Mouse (Mus musculus): Measurements from ENCODE around the gene Fam171a2.

Fam171a2 gene

DNA sequence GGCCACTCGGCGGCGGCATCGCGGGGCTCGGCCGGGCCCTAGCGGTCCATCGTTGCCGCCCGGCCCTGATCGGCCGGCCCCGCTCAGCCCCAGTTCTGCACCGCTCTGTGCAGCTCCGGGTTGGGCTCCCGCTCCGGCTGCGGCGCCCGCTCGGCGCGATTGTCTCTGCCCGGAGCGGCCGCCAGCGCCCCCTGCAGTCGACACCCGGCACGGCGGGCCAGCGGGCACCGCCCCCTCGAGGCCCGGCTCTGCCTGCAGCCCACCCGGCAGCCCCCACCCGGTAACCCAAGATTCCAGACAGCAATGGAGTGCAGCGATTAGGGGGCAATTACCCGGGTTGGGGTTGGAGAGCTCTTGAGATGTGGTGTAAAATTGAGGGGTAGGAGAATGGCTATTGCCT lies at the start of gene Fam171a2:
TSS of gene Fam171a2 (minus strand) at position 186 of the 400 bp plus-strand sequence.
- in situ Hi-C loops (cut with MboI, MseI) = no loop called here

GRCm38 (mm10) chr11:102496732-102497131 lies 49.2 kb upstream of the Fam171a2 start:
- in situ Hi-C loops (cut with MboI, MseI) = no loop called here

DNA sequence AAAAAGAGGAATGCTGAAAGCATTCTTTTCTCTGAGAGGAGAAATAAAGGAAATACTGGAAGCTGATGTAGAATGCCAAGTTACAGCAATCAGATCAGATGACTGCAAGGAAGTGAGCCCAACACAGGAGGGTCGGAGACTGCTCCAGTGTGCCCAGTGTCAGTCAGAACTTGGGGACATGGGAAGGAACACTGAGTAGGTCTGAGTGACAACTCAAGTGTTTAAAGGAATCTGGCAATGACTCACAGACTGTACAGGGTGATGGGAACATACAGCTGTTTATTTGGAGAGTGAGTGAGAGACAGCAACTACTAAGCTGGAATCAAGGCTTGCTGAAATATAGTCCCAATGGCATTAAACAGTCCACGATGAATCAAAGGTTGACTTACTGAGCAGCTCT lies 48.7 kb upstream of the Fam171a2 start:
- in situ Hi-C loops (cut with MboI, MseI) = no loop called here

- in situ Hi-C loops (cut with MboI, MseI) = no loop called here
These were observed 48.3 kb upstream of the Fam171a2 start for GRCm38 (mm10) chr11:102495742-102496141.

DNA sequence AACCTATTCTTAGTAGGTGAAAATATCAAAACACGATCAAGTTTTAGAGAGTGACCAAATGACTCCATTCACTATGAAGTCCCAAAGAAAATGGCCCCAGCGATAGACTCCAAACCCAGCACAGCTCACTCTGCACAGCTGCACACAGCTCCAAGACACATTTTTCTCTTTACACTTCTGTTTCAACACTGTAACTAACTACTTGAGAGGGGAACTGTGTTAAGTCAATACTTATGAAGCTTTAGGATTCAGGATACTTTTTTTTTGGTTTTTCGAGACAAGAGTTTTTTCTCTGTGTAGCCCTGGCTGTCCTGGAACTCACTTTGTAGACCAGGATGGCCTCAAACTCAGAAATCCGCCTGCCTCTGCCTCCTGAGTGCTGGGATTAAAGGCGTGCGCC lies 47.6 kb upstream of the Fam171a2 start:
- in situ Hi-C loops (cut with MboI, MseI) = no loop called here

DNA sequence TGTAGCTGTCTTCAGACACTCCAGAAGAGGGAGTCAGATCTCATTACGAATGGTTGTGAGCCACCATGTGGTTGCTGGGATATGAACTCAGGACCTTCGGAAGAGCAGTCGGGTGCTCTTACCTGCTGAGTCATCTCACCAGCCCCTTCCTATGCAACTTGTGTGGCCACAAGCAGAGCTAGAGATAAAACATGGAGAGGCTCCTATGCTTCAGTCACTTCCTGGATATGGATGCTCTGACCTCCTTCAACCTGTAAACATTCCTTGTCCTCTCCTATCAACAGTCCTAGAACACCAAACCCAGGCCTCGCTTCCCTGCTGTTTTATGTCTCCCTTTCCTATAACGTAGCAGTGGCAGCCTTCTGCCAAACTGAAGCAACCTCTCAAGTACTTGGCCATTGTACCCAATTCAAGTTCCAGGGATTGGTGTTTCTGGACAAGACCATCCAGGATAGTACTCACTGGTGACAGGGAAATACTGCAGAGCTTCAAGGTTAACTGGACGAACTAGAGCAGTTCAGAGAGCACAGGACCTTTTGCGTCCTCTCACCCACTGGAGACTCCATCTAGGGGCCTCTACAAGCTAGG lies 46.7 kb upstream of the Fam171a2 start:
- in situ Hi-C loops (cut with MboI, MseI) = no loop called here

- in situ Hi-C loops (cut with MboI, MseI) = no loop called here
These were observed 45.8 kb upstream of the Fam171a2 start for GRCm38 (mm10) chr11:102493241-102493640.

DNA sequence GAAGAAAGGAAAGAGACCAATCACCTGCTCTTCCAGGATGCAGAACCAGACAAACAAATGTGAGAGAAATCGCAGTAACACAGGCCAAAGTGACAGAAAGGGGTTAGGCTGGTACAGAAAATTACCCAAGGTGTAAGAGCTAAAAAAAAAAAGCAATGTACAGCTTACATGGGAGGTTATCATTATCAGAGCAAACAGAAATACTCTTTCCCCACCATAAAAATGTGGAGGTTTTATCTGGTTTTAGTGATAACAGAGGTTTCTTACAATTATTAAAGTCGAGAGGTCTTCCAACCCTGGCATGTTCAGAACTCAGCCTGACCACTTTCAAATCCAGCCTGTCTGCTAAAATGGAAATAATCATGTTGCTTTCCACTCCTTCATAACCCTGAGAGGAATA lies 40.4 kb upstream of the Fam171a2 start:
- in situ Hi-C loops (cut with MboI, MseI) = no loop called here

DNA sequence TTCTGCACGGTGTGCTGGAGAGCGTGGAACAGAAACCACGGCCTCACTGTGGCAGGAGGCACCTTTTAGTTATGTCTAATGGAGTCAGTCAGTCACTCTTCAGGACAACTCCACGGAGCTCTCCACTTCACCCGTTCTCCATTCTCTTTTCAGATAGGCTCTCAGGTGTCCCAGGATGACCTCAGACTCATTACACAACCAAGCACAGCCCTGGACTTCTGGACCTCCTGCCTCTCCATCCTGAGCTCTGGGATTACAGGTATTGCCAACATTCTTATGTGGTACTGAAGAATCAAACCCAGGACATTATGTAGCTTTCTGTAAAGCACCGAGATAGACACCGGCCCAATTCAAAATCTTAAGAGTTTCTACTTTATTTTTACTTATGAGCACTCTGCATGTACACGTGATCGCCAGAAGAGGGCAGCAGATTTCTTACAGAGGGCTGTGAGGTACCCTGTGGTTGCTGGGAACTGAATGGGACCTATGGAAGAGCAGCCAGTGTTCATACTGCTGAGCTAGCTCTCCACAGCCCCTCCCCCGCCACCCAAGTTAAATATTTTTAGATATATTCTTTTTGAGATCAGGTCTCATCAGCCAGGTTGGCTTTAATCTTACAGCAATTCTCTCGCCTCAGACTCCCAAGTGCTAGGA lies 39.4 kb upstream of the Fam171a2 start:
- in situ Hi-C loops (cut with MboI, MseI) = no loop called here

DNA sequence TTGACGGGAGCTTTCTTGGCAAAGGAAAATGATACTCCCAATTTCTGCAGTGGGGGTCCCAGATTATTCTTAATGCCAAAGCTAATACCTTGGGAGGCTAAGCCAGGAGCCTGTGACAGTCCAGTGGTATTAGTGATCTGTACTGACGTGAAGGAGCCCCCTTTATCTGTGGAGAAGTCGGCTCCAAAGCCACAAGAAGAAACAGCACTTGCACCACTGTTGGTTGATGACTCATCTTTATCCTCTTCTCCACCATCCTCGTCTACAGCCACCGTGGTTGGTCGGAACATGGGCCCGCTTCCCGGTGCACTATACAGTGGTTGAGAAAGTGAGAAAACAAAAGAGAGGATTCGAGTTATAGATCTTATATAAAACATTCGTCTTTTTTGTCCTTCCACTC lies 34.3 kb upstream of the Fam171a2 start:
- in situ Hi-C loops (cut with MboI, MseI) = no loop called here

DNA sequence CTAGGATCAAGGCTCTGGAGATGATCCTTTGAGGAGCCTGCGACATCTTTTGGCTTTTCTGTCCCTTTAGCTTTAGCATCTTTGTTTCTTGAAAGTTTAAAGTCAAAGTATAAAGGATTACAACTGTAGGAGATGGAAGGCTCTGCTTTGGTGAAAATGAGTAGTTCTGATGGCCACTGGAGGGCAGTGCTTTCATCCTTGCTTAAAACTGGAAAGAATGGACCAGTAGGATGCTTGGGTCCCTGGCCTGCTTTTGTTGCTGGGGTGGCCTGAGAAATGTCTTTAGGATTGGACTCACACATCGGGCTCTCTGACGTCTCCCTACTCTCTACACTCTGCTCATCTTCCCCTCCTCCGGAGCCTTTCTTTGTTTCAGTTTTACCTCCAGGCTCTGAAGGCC lies 33.4 kb upstream of the Fam171a2 start:
- in situ Hi-C loops (cut with MboI, MseI) = no loop called here

GRCm38 (mm10) chr11:102480111-102480510 lies 32.6 kb upstream of the Fam171a2 start:
- in situ Hi-C loops (cut with MboI, MseI) = no loop called here

- in situ Hi-C loops (cut with MboI, MseI) = no loop called here
These were observed 32.1 kb upstream of the Fam171a2 start for GRCm38 (mm10) chr11:102479581-102479980.

- in situ Hi-C loops (cut with MboI, MseI) = no loop called here
These were observed 31.2 kb upstream of the Fam171a2 start for GRCm38 (mm10) chr11:102478671-102479070.

- in situ Hi-C loops (cut with MboI, MseI) = no loop called here
These were observed 27.5 kb upstream of the Fam171a2 start for GRCm38 (mm10) chr11:102475027-102475426.

GRCm38 (mm10) chr11:102469648-102470357 lies 22.3 kb upstream of the Fam171a2 start, which contains the start of gene Itga2b:
Gene Itga2b (minus strand): TSS chr11:102470122.
- in situ Hi-C loops (cut with MboI, MseI) = no loop called here

DNA sequence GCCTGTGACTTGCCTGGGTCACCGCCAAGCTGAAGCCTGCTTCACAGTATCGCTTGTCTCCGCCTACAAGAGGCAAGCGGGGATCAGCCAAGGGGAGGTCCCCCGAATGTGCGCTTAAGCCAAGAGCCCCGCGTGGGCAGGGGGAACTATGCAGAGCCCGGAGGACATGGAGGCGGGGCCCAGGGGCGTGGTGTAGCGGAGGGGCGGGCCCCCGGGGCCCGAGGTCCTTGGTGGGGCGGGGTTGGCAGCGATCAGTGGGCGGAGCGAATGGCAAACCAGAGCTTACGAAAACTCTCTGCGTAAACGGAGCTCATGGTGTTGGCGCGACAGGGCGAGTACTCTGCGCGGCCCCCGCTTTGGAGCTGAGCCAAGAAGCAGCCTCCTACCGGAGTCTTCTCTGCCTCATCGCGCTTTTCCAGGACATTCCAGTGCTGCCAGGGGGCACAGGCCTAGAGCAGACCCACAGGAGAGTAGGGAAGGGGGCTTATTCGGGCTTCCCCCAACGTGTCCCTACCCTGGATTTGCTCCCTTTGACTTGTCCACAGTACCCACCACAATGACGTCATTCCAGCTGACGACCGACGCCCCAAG lies 19.7 kb upstream of the Fam171a2 start:
- in situ Hi-C loops (cut with MboI, MseI) = no loop called here

DNA sequence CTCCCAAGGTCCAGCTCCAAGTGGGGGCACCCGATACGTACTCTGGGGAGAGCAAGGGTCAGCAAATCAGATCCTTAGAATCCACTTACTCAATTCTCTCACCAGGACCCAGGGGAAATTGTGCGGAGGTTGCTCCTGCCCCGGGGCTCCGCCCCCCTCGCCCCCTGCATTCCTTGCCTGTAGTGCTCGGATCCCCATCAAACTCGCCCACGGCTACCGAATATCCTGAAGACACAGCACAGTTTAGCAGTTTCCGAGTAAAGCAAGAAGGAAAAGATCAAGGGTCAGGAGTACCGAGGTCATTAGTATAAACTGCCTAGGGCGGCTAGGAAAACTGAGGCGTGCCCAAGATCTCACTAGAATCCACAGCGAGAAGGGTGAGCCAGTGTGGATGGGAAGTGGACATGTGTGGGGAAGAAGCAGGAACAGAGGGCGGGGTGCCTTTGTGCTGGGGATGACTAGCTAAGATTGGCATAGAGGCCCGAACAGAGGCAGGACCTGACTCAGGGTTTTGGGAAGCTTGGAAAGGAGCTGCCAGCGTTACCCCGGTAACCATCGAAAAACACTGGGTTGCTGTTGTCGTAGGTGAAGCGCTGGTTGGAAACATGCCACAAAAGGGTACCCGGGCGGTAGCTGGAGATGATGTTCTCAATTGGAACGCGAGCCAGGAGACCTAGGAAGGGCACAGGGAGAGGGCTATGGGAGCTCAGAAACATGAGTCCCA lies 18.4 kb upstream of the Fam171a2 start:
- in situ Hi-C loops (cut with MboI, MseI) = no loop called here

- in situ Hi-C loops (cut with MboI, MseI) = no loop called here
These were observed 17.4 kb upstream of the Fam171a2 start for GRCm38 (mm10) chr11:102464901-102465300.

DNA sequence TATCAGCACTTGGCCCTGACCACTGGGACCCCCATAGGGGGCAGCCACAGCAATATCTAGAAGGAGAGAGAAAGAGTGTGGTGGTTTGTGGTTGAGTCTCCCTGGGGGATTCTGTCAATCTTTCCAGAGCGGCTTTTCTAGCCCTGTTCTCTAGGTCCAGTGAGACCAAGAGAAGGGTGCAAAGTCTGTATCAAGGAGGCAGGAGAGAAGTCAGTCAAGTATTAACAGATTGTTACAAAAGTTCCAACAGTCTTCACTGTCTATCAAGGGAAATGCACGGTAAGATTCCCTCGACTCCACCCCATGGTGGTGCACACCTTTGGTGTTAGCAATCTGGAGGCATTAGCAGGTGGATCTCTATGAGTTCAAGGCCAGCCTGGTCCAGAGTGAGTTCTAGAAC lies 14.3 kb upstream of the Fam171a2 start:
- in situ Hi-C loops (cut with MboI, MseI) = no loop called here

DNA sequence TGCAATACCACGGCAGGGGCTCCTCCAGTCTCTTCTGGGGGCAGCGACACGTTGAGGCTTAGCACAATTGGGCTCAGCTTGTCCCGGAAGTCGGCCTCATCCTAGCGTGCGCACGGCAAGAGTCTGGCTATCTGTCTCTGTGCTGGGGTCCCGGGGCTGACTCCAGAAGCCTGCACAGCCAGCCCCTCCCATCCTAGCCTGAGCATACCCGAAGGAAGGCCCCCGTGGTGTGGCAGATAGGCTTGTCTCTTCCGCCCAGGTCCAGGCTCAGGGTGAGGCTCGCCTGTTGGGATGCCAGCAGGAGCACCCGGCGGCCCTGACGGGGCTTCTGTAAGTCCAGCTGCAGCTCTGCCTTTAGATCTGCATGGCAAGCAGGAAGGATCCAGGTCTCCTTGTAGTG lies 13.1 kb upstream of the Fam171a2 start:
- in situ Hi-C loops (cut with MboI, MseI) = no loop called here
